Comparison of ENCODE assay signal across 8 mouse cellular contexts in the genomic region with DNA sequence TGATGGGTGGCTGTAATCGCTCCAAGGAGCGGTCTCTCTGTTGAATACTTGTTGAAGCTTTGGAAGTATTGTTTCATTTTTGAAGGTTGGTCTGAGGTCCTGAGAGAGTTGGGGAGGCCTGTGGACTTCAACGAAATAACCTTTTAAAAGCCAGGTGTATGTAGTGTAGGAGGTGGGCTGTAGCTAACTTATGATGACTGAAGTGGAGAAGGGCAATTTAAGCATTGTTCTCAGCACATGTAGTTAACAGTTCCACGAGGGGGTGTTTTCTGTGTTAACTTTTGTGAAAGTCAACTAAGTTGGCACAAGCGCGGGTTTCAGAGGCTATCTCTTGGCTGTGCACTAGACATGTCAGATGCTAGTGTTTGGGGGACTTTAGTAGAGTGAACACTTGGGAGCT. TPM values are rescaled to one million over a fixed set of nuclear protein-coding genes. Genes with fewer than 3 reads are reported as not detected.
DNase-seq lines count a peak whose midpoint lies in the region; ATAC-seq and TF ChIP-seq lines count a peak whose summit lies in the region.

No protein-coding gene starts in this region.

- TF ChIP-seq POLR2A in liver, adult 2 months (IDR thresholded peaks at IDR 0.05; ENCODE audit: extremely low read depth, insufficient read depth, low read length): no peak

- H3K4me2 ChIP-seq in embryonic facial prominence, embryonic 11.5 days (ENCODE audit: low read depth, low read length): peak overlapping the region; percentile 57
- peak overlapping the region; percentile 64 for H3K4me2 ChIP-seq in hindbrain, embryonic 16.5 days (ENCODE audit: low read length)
- H3K4me2 ChIP-seq in midbrain, postnatal 0 days (ENCODE audit: low read depth, low read length, poor library complexity, severe bottlenecking): peak overlapping the region; percentile 50

- H3K4me1 ChIP-seq in liver, adult 2 months (ENCODE audit: control insufficient read depth, insufficient read depth, low read length): peaks cover 3% of the 10 kb centered on the region; the same call in 1 of the 2 replicates
- no peaks in the 10 kb centered on the region for H3K4me1 ChIP-seq in embryonic facial prominence, embryonic 11.5 days (ENCODE audit: control insufficient read depth, insufficient read depth, low read length)
- H3K4me1 ChIP-seq in hindbrain, embryonic 16.5 days (ENCODE audit: control insufficient read depth, insufficient read depth, low read depth, low read length): peaks cover 17% of the 10 kb centered on the region
- peaks cover 6% of the 10 kb centered on the region; the same call in 1 of the 2 replicates for H3K4me1 ChIP-seq in midbrain, postnatal 0 days (ENCODE audit: insufficient read depth, low read length)

- intact Hi-C loops in left cerebral cortex, postnatal 14 days (cut with DNase I): loop anchor here (5.0 to 10.0 kb wide), 4 partner anchors 37 to 1012 kb away; no protein-coding TSS in a partner anchor

- 0 out of 2 replicates have a peak overlapping the region, but pooled peaks have one; percentile 16 for H3K9ac ChIP-seq in liver, adult 2 months (ENCODE audit: low read depth, low read length)
- no peak overlapping the region; the same call in 1 of the 2 replicates for H3K9ac ChIP-seq in embryonic facial prominence, embryonic 11.5 days (replicated peaks; ENCODE audit: low read length)
- peak overlapping the region; percentile 83 for H3K9ac ChIP-seq in hindbrain, embryonic 16.5 days (ENCODE audit: low read depth, low read length)
- H3K9ac ChIP-seq in midbrain, postnatal 0 days (replicated peaks; ENCODE audit: low read length, poor library complexity, severe bottlenecking): peak overlapping the region; percentile 89

- H3K79me2 ChIP-seq in liver, adult 2 months (ENCODE audit: control insufficient read depth, insufficient read depth, low read length): peaks cover 28% of the 10 kb centered on the region

- DNase-seq in liver, adult 2 months (ENCODE audit: extremely low read depth, low read depth, low spot score): no peak
- DNase-seq in liver: no peak
- DNase-seq in embryonic facial prominence, embryonic 11.5 days (ENCODE audit: low spot score): peak; percentile 13
- DNase-seq in midbrain, postnatal 0 days (ENCODE audit: low spot score): no peak
- no peak for DNase-seq in left cerebral cortex, postnatal 14 days (ENCODE audit: low spot score in 2 of 2)
- DNase-seq in thymus, postnatal 25 days: no peak

- no peak overlapping the region for H3K27ac ChIP-seq in liver, adult 2 months (replicated peaks; ENCODE audit: insufficient read depth, low read depth, low read length)
- no peak overlapping the region for H3K27ac ChIP-seq in embryonic facial prominence, embryonic 11.5 days (replicated peaks; ENCODE audit: low read depth, low read length)
- no peak overlapping the region for H3K27ac ChIP-seq in hindbrain, embryonic 16.5 days (ENCODE audit: low read depth, low read length)
- H3K27ac ChIP-seq in midbrain, postnatal 0 days (ENCODE audit: low read depth, low read length): no peak overlapping the region

- ATAC-seq in embryonic facial prominence, embryonic 11.5 days (replicated peaks; ENCODE audit: insufficient number of reproducible peaks, low FRiP score, low TSS enrichment, low read depth): no peak
- no peak for ATAC-seq in hindbrain, embryonic 16.5 days
- no peak for ATAC-seq in midbrain, postnatal 0 days (ENCODE audit: low FRiP score)
- no peak for ATAC-seq in activated CD4-positive, CD25-positive, alpha-beta regulatory T cell, adult 4 months

- no peaks in the 10 kb centered on the region for H3K27me3 ChIP-seq in liver, adult 2 months (ENCODE audit: control insufficient read depth, insufficient read depth, low read length)
- H3K27me3 ChIP-seq in embryonic facial prominence, embryonic 11.5 days (ENCODE audit: control insufficient read depth, insufficient read depth, low read length): no peaks in the 10 kb centered on the region
- H3K27me3 ChIP-seq in hindbrain, embryonic 16.5 days (replicated peaks; ENCODE audit: control insufficient read depth, insufficient read depth, low read length): no peaks in the 10 kb centered on the region
- no peaks in the 10 kb centered on the region for H3K27me3 ChIP-seq in midbrain, postnatal 0 days (ENCODE audit: insufficient read depth, low read length)

- no peak for TF ChIP-seq CTCF in liver, adult 2 months (IDR thresholded peaks at IDR 0.05; ENCODE audit: low read depth, low read length)
- no peak for TF ChIP-seq CTCF in midbrain, postnatal 0 days (IDR thresholded peaks at IDR 0.05)

- no peaks in the 10 kb centered on the region for H3K36me3 ChIP-seq in liver, adult 2 months (ENCODE audit: control insufficient read depth, insufficient read depth, low read length)
- H3K36me3 ChIP-seq in embryonic facial prominence, embryonic 11.5 days (replicated peaks; ENCODE audit: control insufficient read depth, insufficient read depth, low read depth, low read length): no peaks in the 10 kb centered on the region
- no peaks in the 10 kb centered on the region for H3K36me3 ChIP-seq in hindbrain, embryonic 16.5 days (ENCODE audit: control insufficient read depth, insufficient read depth, low read length)
- H3K36me3 ChIP-seq in midbrain, postnatal 0 days (ENCODE audit: insufficient read depth, low read length): no peaks in the 10 kb centered on the region

- H3K4me3 ChIP-seq in liver, adult 2 months (ENCODE audit: insufficient read depth, low read depth, low read length): peak overlapping the region; percentile 4; the same call in 1 of the 2 replicates
- H3K4me3 ChIP-seq in embryonic facial prominence, embryonic 11.5 days (ENCODE audit: low read depth, low read length): peak overlapping the region; percentile 89
- H3K4me3 ChIP-seq in hindbrain, embryonic 16.5 days (ENCODE audit: low read length): peak overlapping the region; percentile 67
- H3K4me3 ChIP-seq in midbrain, postnatal 0 days (ENCODE audit: low read depth, low read length): peak overlapping the region; percentile 91

- no peaks in the 10 kb centered on the region for H3K9me3 ChIP-seq in embryonic facial prominence, embryonic 11.5 days (replicated peaks; ENCODE audit: control insufficient read depth, low read length)
- H3K9me3 ChIP-seq in hindbrain, embryonic 16.5 days (ENCODE audit: control insufficient read depth, low read length): no peaks in the 10 kb centered on the region
- H3K9me3 ChIP-seq in midbrain, postnatal 0 days (ENCODE audit: low read length): no peaks in the 10 kb centered on the region

- 33% methylated on average over 6 of the region's 6 CpGs for WGBS in liver, adult 2 months
- WGBS in embryonic facial prominence, embryonic 11.5 days: 62% methylated on average over 6 of the region's 6 CpGs
- WGBS in hindbrain, embryonic 16.5 days: 52% methylated on average over 6 of the region's 6 CpGs
- WGBS in midbrain, postnatal 0 days: 49% methylated on average over 6 of the region's 6 CpGs

RNA-seq across cellular contexts. Expression of gene Pds5b, which starts 1.3 kb away (rescaled TPM):
- total RNA-seq in liver, adult 2 months (2014; rRNA removed): 12.4 and 16.2 TPM in 2 replicates
- polyA plus RNA-seq in liver, adult 2 months (2012; rRNA removed): 1.2 and 1.6 TPM in 2 replicates
- polyA plus RNA-seq in embryonic facial prominence, embryonic 11.5 days (2014; fragmentation: Nextera tagmentation; extraction: Ambion mirVana): 50.9 and 56.5 TPM in 2 replicates
- polyA plus RNA-seq in hindbrain, embryonic 16.5 days (2015; fragmentation: Nextera tagmentation; extraction: Ambion mirVana): 26.7 and 27.5 TPM in 2 replicates
- total RNA-seq in midbrain, postnatal 0 days (2014; rRNA removed): 44.1 and 62.6 TPM in 2 replicates
- 17.9 and 18.8 TPM in 2 replicates for polyA plus RNA-seq in midbrain, postnatal 0 days (2015; fragmentation: Nextera tagmentation; extraction: Ambion mirVana)
- 10 to 100 TPM; 22.1 to 22.9 TPM for polyA plus RNA-seq in activated CD4-positive, CD25-positive, alpha-beta regulatory T cell, adult 4 months (2017; shearing (Covaris generic))
- 10 to 100 TPM; 69.6 to 73.1 TPM for total RNA-seq in left cerebral cortex, postnatal 14 days (2021)

RNA-seq across cellular contexts. Expression of gene N4bp2l2, which starts 8.9 kb away (rescaled TPM):
- 32.0 and 60.5 TPM in 2 replicates for total RNA-seq in liver, adult 2 months (2014; rRNA removed)
- polyA plus RNA-seq in liver, adult 2 months (2012; rRNA removed): 5.1 and 6.9 TPM in 2 replicates
- 44.4 and 56.0 TPM in 2 replicates for polyA plus RNA-seq in embryonic facial prominence, embryonic 11.5 days (2014; fragmentation: Nextera tagmentation; extraction: Ambion mirVana)
- 24.5 and 25.5 TPM in 2 replicates for polyA plus RNA-seq in hindbrain, embryonic 16.5 days (2015; fragmentation: Nextera tagmentation; extraction: Ambion mirVana)
- total RNA-seq in midbrain, postnatal 0 days (2014; rRNA removed): 38.9 and 63.4 TPM in 2 replicates
- 27.9 and 29.1 TPM in 2 replicates for polyA plus RNA-seq in midbrain, postnatal 0 days (2015; fragmentation: Nextera tagmentation; extraction: Ambion mirVana)
- polyA plus RNA-seq in activated CD4-positive, CD25-positive, alpha-beta regulatory T cell, adult 4 months (2017; shearing (Covaris generic)): 10 to 100 TPM; 51.6 to 75.1 TPM
- total RNA-seq in left cerebral cortex, postnatal 14 days (2021): 10 to 100 TPM; 71.8 to 72.8 TPM

Comparison
In these comparisons a context has a peak if more than half of its experiments do, and no peak if none do; other contexts are left out.
1. H3K4me3 ChIP-seq: peak in every context shown above with its lines; median percentile 91 in midbrain, postnatal 0 days; 89 in embryonic facial prominence, embryonic 11.5 days; 67 in hindbrain, embryonic 16.5 days; 4 in liver, adult 2 months.